Mouse (Mus musculus): ENCODE results near the gene Tle2. TPM values are rescaled to one million over a fixed set of nuclear protein-coding genes. Genes with fewer than 3 reads are reported as not detected.

Tle2 gene
- total RNA-seq, 2 experiments from 2014 or later, result 5.3 to 6.2 TPM

DNA sequence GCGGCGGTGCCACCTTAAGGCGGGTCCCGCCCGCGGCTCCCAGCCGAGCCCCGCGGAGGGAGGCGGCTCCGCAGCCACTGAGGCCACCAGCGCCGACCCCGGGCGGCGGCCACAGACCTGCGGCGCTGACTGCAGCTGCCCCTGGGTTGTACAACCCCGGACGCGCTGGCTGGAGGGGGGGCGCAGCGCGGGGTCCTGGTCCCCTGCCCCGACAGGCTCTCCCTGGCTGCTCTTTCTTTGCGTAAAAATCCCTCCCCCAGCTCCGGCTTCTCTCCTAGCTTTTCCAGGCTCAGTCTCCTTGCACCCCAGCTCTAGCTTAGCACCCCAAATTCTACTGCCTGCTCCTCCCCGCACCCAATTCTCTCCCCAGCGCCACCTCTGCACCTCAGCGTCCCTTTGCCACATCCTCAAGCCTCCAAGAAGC, 859 bp downstream of the Tle2 start:
- DNase-seq, result peak; percentile 61

DNA sequence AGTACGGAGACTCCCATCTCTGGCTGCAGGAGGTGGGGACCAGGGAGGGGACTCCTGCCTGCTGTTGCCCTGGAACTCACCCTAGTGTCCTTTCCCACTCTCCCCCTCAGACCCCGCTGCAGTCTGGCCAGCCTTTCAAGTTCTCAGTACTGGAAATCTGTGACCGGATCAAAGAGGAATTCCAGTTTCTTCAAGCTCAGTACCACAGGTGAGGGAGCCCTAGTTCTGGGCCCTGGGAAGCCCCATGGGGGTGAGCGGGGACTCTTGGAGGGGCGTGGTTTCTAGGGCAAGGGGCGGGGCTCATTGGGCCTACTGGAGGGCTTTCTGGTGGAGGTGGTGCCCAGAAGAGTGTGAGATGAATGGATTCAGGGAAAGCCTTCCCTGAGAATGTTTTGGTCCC, 1.3 kb downstream of the Tle2 start:
- DNase-seq, result no peak

DNA sequence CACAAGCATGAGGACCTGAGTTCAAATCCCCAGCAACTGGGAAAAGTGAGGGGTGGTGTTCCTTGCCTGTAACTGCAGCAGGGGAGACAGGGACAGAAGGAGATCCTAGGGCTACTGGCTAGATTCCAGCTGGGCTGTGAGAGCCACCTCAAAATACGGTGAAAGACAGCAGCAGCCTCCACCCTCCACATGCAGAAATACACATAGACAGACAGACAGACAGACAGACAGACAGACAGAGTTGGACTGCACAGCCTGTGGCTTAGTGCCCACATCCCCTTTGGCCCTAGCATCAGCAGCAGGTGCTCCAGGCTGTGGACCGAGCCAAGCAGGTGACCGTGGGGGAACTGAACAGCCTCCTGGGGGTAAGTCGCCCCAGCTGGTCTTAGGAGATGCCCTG, 5.6 kb downstream of the Tle2 start:
- no peak for DNase-seq

DNA sequence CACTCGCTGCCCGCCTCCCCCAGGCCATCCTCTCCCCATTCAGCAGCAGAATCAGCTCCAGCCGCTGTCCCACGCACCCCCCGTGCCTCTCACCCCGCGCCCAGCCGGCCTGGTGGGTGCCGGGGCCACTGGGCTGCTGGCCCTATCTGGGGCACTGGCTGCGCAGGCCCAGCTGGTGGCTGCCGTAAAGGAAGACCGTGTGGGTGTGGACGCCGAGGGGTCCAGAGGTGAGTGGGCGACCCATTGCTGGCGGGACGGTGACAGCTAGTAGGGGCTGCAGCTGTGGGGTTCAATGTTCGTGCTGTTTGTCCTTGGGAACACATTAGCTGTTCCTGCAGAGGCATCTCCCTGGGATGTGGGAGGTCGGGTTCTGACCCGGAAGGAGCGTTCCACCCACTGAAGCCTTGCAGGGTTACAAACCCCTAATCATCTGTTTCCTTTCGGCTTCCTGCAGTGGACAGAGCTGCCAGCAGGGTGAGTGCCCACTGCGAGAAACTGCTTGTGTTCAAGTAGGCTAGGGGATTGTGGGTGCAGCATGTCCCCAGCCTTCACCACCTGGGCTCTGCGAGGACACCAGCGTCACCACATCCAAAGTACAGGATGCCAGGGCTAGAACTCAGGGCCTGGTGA, 6.2 kb downstream of the Tle2 start:
- DNase-seq, result no peak

DNA sequence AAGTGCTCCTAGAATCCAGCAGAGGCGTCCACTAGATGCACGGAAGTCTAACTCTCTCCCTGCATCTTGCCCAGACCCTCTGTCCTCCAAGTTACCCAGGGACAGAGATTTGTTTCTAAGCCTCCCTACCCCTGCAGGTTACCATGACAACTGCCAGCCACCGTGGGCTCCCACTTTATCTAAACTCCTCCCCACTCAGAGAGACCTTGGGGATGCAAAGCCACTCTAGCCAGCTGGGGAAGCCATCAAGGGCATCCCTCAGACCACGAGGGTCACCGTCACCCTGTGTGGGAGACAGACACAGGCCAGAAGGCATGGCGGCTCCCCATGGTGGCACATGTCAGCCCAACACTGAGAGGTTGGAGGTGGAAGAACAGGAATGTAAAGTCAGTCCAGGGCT, 9.0 kb downstream of the Tle2 start:
- DNase-seq, result no peak

DNA sequence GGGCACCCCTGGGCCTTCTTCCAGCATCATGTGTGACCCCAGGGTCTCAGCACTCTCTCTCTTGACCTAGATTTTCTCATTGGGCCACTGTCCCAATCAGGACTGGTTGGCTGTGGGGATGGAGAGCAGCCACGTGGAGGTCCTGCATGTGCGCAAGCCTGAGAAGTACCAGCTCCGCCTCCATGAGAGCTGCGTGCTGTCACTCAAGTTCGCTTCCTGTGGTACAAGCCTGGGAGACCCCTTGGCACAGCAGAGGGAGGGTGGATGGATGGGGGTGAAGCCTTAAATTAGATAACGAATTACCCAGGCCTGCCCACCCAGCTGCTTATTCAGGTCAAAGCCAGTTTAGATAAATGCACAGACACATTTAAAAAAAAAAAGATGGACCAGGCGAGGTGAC, 14.4 kb downstream of the Tle2 start:
- no peak for DNase-seq

DNA sequence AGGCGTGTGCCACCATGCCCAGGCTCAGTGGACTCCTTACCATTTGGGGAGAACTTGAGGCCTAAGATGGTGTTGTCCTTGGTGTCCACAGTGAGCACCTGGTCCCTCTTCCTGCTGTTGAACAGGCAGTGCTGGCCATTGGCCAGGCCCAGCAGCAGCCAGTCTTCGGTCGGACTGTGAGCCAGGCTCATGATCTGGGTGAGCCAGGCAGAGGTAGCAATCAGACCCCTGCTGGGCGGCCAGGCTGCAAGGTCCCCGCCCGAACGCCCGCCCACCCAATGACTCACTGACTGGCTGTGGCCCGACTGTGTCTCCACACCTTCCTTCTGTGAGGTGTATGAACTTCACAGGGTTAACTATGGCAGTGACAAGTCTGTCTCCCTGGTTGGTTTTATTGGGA, 17.5 kb downstream of the Tle2 start:
- no peak for DNase-seq

DNA sequence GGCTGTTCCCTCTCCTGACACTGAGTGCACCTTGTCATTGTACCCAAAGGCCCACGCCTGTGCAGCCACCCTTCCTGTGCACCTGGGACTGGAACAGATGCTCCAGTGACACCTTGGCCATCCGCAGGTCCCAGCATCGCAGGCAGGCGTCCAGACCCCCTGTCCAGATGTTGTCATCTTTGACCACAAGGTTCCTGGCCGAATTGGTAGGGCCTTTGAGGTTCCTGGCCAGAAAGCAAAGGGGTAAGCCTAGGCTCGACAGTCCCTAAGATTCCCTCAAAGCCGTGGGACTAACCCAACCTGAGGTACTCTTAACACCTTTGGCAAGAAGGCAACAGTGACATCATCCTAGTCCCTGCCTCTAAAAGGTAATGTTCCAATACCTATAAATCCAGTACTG, 18.3 kb downstream of the Tle2 start:
- no peak for DNase-seq

DNA sequence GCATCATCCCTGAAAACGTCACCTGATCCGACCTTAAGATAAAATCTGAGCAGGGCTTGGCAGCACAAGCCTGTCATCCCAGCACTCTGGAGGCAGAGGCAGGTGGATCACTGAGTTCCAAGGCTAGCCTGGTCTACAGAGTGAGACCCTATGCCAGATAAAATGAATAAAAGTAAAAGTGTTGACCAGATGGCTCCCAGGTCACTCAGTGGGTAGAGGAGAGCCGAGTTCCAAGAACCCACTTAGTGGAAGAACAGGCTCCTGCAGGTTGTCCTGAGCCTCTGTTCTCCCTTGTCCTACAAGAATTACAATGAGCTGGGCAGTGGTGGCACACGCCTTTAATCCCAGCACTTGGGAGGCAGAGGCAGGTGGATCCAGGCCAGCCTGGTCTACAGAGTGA, 18.9 kb downstream of the Tle2 start:
- no peak for DNase-seq

DNA sequence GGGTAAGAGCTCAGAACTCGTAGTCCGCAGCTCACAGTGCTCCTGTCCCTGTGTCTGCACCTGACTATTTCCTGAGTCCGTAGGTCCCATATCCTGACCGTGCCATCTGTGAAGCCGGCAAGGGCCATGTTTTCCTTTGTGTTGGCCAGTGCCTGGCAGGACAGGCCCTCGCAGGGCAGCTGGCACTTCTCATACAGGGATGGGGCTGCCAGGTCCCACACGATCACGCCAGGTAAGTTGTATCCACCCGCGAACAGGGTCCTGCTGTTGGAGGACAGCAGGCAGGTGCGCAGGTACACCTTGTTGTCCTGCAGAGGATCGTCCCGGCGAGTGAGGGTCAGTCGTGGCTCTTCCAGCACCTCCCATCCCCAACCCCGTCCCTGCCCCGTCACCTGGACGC, 19.6 kb downstream of the Tle2 start:
- DNase-seq, result no peak

DNA sequence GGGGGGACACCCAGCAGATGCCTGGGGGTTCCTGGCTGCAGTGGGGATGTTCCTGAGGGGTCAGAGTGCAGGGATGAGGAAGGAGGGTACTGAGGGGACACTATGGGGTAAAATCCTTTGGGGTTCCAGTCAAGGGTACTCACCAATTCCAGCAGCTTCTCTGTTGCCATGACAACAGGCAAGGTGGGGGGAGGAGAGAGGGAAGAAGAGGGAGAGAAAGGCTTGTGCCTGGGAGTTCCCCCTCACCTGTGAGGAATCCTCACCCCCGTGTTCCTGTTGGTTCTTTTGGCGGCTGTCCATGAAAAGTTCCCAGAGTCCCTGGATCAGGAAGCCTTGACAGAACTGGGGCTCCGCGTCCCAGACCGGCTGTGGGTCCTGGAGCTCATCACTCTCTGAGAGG, 21.2 kb downstream of the Tle2 start:
- no peak for DNase-seq

DNA sequence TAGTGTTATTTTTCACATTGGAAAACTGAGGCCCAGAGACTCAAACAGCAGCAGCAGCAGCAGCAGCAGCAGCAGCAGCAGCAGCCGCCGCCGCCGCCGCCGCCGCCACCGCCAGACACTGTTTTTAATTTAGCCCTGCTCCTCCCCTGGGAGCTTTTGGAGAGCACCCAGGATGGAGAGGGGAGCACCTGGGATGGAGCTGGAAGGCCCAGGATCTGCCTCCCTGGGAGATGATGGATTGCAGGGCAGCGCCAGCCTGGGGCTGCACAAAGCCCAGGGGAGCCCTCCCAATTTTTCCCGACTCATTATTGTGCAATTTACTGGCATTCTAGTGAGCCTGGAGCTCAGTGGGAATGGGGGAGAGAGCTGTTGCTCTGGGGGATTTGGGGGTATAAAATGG, 22.2 kb downstream of the Tle2 start:
- peak; percentile 56 for DNase-seq

DNA sequence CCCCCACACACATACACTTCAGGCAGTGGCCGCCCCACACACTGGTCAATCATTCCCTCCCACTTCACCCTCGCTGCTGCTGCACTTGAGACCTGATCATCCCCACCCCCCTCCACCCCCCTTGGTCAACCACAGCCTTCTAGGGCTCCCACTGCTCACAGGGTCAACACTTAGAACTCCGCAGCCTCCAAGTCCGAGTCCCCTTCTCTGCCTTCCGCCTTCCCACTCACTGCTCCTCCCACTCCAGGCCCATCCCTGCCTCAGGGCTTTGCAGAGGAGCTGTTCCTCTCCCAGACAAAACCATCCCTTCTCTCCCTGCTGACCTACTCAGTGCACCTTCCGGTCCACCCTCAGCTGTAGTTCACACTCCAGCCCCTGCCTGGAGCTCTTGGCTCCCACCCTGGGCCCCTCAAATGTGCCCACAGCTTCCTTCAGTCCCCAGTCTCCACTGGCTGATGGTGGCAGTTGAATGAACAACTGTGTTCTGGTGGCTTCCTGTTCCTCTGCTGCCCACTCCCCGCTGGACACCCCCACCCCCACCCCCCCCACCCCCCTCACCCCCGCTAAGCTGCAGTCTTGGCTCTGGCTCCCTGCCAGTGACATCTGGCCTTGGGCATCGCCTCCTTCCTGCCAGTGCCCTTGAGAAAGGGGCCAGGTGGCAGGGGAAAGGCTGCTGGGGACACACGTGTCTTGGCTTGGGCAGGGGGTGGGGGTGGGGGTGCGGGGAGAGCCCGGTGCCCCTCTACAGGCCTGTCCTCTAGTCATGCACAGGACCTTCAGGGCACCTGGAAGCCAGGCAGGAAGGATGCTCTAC, 23.0 kb downstream of the Tle2 start:
- peak; percentile 57 for DNase-seq

DNA sequence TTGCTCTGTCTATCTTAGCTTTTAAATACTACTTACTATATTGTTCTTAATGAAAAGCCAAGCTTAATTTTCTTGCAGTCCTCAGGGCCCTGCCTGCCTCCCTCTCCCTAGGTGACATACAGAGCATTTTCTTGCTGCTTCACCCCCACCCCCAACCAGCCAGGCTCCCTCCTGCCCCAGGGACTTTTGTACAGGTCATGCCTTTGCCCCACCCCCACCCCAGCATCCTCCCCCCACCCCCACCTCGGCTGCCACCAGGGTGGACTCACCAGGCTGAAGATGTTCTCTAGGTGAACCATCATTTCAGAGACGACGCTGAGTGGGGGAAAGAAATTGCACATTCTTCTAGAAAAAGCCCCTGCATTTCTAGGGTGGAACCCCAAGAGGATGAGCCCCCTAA, 24.0 kb downstream of the Tle2 start:
- no peak for DNase-seq

DNA sequence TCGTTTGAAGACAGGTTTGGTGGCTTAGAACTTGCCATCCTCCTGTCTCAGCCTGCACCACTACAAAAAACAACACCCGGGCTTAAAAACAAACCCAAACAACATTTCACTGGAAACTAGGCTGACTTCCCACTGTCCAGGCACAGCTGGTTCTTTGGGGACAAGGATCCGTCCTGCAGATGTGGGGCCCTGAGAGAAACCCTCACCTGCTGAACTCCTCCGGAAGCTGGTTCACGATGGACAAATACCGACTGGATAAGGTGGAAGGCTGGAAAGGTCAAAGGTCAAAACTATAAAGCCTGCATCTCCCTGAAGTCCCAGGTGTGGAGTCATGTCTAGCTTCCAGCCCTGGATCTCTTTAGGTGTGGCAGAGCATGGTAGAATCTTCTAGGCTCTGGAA, 24.5 kb downstream of the Tle2 start:
- no peak for DNase-seq

DNA sequence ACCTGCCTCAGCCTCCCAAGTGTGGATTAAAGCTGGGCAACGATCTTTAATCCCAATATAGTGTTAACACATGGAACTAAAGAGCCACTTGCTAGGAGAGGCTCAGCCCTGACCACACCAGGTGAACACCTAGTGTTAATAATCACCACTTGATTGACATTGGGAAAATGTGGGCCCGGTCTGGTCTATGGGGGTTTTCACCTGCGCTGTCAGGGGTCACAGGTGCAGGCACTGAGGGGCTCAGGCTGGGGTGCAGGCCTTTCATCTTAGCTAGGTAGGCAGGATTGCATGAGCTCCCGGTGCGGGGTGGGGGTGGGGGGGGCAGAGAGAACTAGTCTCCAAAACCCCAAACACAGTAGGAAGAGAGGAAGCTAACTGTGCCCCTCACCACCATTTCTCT, 25.3 kb downstream of the Tle2 start:
- no peak for DNase-seq

DNA sequence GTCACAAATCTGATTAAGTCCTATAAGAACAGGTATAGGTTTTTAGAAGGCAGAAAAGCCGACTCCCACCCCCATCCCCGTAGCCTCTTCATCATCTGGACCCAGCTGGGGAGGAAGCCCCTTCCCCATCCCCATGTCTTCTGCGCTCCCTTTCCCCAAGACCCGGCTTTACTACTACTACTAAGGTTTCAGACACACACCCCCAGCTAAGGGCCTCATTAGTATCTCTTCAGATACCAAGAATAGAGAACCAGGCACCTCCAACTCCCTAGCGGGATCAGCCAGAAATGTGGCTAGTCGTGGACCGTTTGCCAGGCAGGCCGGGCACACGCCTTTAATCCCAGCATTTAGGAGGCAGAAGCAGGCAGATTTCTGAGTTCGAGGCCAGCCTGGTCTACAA, 25.7 kb downstream of the Tle2 start:
- no peak for DNase-seq

DNA sequence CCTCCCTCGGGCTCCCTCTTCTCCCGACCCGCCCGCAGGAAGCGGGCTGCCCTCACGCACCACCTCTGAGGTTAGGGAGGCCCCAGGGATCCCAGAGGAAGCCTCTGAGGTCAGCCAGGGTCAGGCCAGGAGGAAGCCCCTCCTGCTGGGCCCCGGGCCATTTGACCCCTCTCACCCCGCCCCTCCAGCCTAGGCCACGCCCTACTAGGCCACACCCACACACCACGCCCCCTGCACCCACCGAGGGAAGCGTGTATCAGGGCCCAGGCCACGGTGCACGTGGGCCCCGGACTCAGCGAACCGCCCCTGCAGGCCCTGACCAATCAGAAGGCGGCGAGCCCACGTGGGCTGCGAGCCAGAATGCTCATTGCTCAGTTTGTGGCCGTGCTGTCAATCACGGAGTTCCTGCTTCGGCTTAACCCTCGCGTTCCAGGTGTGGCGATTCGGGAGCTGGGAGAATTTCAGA, 26.4 kb downstream of the Tle2 start, which contains the start of gene Tle6:
TSS of gene Tle6 (minus strand) at position 336 of the 466 bp plus-strand sequence.
- DNase-seq, result peak; percentile 94

DNA sequence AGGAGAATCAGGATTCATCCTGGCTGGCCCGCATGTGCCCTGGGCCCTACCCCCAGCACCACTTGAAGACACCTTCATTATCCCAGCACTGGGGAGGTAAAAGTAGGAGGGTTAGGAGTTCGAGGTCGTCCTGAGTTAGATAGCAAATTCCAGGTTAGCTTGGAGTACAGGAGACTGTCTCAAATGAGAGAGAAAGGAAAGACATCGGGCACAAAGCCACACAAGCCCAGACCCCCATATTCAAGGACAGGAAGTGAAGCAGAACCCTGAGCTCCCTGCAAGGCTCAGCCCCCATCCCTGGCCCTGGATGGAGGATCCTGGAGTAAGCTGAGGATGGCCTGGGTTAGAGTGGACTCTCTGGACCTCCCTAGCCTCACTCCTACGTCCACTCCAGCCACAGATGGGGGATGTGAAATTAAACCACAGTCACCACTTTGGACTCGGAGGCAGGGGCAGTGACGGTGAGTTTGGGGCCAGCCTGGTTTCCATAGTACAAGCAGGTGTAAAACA, 27.1 kb downstream of the Tle2 start:
- no peak for DNase-seq

DNA sequence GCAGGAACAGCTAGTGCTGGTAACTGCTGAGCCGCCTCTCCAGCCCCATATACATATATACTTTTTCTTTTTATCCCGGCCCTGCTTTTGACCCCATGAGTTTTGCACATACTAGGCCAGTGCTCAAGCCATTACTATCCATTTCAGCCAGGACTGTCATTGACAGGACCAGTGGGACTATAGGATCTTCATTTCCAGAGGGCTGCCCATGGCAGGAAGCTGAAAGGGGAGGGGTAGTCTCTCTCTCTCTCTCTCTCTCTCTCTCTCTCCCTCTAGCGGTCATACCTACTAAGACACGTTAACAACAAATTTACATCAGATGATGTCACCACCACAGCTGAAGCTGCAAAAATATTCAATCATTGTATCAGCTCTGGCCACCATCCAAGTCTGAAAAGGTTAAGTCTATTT, 28.4 kb downstream of the Tle2 start:
- DNase-seq, result no peak

DNA sequence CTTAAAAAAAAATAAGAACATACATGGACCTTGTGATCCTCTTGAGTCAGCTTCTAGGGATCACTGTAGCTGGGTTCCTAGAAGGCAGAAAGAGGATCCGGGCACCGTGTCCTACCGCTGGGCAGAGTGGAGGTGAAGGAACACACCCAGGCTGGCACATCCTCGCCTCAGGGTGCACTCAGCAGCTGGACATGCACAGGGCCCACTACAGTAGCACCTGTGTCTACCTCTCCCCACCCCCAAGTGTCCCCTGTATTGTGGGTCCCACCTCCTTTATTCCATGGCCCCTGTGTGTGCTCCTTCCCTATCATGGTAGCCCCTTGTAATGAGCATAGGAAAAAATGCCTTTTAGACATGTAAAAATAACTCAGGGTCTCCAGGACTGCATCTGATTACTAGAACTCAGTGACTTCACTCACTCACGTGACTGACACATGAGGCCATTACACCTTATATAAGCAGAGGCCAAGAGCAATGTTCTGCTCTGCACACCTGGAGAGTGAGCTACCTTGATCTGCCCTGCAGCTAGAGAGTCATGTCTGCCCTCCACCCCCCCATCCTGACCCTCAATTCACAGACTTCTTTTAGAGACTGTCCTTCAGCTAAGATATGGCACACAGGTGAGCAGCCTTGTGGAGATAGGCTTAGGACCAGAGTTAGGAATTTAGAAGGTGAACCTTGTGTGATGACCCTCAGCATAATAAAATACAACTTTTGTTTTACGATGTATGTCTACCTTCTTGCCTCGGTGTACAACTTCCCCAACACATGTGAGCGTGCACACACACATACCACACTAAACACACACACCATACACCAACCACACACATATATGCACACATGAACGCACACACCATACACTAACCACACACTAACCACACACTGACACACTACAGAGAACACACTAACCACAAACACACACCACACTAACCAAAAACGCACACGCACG, 29.9 kb downstream of the Tle2 start:
- DNase-seq, result no peak

DNA sequence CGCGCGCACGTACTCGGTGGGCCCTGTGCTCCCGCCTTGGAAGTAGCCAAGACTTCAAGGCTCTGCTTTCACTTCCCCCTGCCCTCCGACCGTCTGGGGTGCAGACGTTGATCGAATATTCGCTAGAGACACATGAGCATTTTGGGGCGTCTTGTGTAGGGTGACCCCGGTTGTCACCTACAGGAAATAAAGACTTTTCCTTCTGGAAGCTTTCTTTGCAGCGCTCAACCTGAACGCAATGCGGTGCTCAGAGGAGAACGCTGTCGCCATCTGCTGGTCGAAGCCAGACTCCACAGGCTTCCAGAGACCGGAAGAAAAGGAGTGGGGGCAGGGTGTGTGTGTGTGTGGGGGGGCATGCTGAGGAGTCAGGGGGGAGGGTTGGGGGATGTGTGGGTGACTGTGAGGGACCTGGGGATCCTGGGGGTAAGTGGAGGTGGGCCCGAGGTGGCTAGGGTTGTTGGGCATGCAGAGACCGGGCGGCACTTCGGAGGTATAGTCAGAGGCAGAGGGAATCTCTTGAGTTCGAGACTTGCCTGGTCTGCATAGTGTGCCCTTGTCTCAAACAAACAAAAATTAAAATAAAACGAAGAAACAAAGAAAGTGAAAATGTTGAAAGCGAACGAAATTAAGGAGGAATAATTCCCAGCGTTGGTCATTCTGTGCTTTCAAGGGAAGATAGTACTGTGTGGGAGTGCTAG, 30.8 kb downstream of the Tle2 start:
- peak; percentile 77 for DNase-seq
